Mouse (Mus musculus): ENCODE data around the gene Smim13. TPM values are rescaled to one million over a fixed set of nuclear protein-coding genes. Genes with fewer than 3 reads are reported as not detected.

The Smim13 gene
- polyA plus RNA-seq, 1 experiment from 2014 or later, result 11.9 TPM

- no peaks in the 10 kb centered on the region for H3K4me1 ChIP-seq (ENCODE audit: insufficient read depth)
- H3K27me3 ChIP-seq (ENCODE audit: insufficient read depth, low read length), result no peaks in the 10 kb centered on the region
- no peaks in the 10 kb centered on the region for H3K36me3 ChIP-seq (ENCODE audit: insufficient read depth)
- no peak overlapping the region for H3K27ac ChIP-seq (ENCODE audit: low read depth)
- no peak overlapping the region for H3K4me2 ChIP-seq
- DNase-seq, result no peak
- no peak for TF ChIP-seq CTCF (IDR thresholded peaks at IDR 0.05; ENCODE audit: low read depth)
- 79% methylated on average over 5 of the region's 5 CpGs for WGBS
- ATAC-seq (ENCODE audit: insufficient read depth), result no peak
- H3K4me3 ChIP-seq (ENCODE audit: low read depth, low read length), result no peak overlapping the region
- no peaks in the 10 kb centered on the region for H3K9me3 ChIP-seq (ENCODE audit: low read depth, low read length)
- H3K9ac ChIP-seq, result no peak overlapping the region
Observed at GRCm38 (mm10) chr13:41228060-41228459, 21.6 kb upstream of the Smim13 start.

GRCm38 (mm10) chr13:41230256-41230655, 19.4 kb upstream of the Smim13 start:
- Histone ChIP-seq H3K9me3 (ENCODE audit: low read depth, low read length) (no peaks in the 10 kb centered on the region), H3K27ac (ENCODE audit: low read depth) (no peak overlapping the region), H3K4me1 (ENCODE audit: insufficient read depth) (no peaks in the 10 kb centered on the region), H3K9ac (no peak overlapping the region), H3K27me3 (ENCODE audit: insufficient read depth, low read length) (no peaks in the 10 kb centered on the region), H3K4me2 (no peak overlapping the region), H3K4me3 (ENCODE audit: low read depth, low read length) (no peak overlapping the region), H3K36me3 (ENCODE audit: insufficient read depth) (no peaks in the 10 kb centered on the region)
- no peak for TF ChIP-seq CTCF (IDR thresholded peaks at IDR 0.05; ENCODE audit: low read depth)
- 83% methylated on average over 5 of the region's 5 CpGs for WGBS
- DNase-seq (no peak), ATAC-seq (ENCODE audit: insufficient read depth) (no peak)

- H3K27ac ChIP-seq (ENCODE audit: low read depth), result no peak overlapping the region
- TF ChIP-seq CTCF (IDR thresholded peaks at IDR 0.05; ENCODE audit: low read depth), result no peak
Observed at GRCm38 (mm10) chr13:41231389-41231983, 18.2 kb upstream of the Smim13 start.

GRCm38 (mm10) chr13:41232209-41232608, 17.4 kb upstream of the Smim13 start:
- Histone ChIP-seq H3K4me1 (ENCODE audit: insufficient read depth) (no peaks in the 10 kb centered on the region), H3K27ac (ENCODE audit: low read depth) (no peak overlapping the region), H3K4me2 (no peak overlapping the region), H3K9me3 (ENCODE audit: low read depth, low read length) (no peaks in the 10 kb centered on the region), H3K36me3 (ENCODE audit: insufficient read depth) (no peaks in the 10 kb centered on the region), H3K27me3 (ENCODE audit: insufficient read depth, low read length) (no peaks in the 10 kb centered on the region), H3K9ac (no peak overlapping the region), H3K4me3 (ENCODE audit: low read depth, low read length) (no peak overlapping the region)
- TF ChIP-seq CTCF (IDR thresholded peaks at IDR 0.05; ENCODE audit: low read depth), result no peak
- no peak for ATAC-seq (ENCODE audit: insufficient read depth)
- WGBS, result 88% methylated on average over 15 of the region's 15 CpGs
- no peak for DNase-seq

More at GRCm38 (mm10) chr13:41231389-41231983, 18.2 kb upstream of the Smim13 start:
- Histone ChIP-seq H3K36me3 (ENCODE audit: insufficient read depth) (no peaks in the 10 kb centered on the region), H3K4me3 (ENCODE audit: low read depth, low read length) (no peak overlapping the region), H3K4me2 (no peak overlapping the region), H3K9me3 (ENCODE audit: low read depth, low read length) (no peaks in the 10 kb centered on the region), H3K9ac (no peak overlapping the region), H3K4me1 (ENCODE audit: insufficient read depth) (no peaks in the 10 kb centered on the region), H3K27me3 (ENCODE audit: insufficient read depth, low read length) (no peaks in the 10 kb centered on the region)
- no peak for ATAC-seq (ENCODE audit: insufficient read depth)
- 80% methylated on average over 12 of the region's 12 CpGs for WGBS
- peak; percentile 39 for DNase-seq

- 82% methylated on average over 7 of the region's 7 CpGs for WGBS
- no peak overlapping the region for H3K4me2 ChIP-seq
- H3K27ac ChIP-seq (ENCODE audit: low read depth), result no peak overlapping the region
- no peak for DNase-seq
- no peaks in the 10 kb centered on the region for H3K9me3 ChIP-seq (ENCODE audit: low read depth, low read length)
- H3K9ac ChIP-seq, result no peak overlapping the region
- H3K4me1 ChIP-seq (ENCODE audit: insufficient read depth), result no peaks in the 10 kb centered on the region
- H3K27me3 ChIP-seq (ENCODE audit: insufficient read depth, low read length), result no peaks in the 10 kb centered on the region
- H3K36me3 ChIP-seq (ENCODE audit: insufficient read depth), result no peaks in the 10 kb centered on the region
- no peak overlapping the region for H3K4me3 ChIP-seq (ENCODE audit: low read depth, low read length)
- no peak for ATAC-seq (ENCODE audit: insufficient read depth)
- TF ChIP-seq CTCF (IDR thresholded peaks at IDR 0.05; ENCODE audit: low read depth), result no peak
Observed at GRCm38 (mm10) chr13:41233241-41233640, 16.4 kb upstream of the Smim13 start.

GRCm38 (mm10) chr13:41235181-41235580, 14.5 kb upstream of the Smim13 start:
- H3K27me3 ChIP-seq (ENCODE audit: insufficient read depth, low read length), result no peaks in the 10 kb centered on the region
- ATAC-seq (ENCODE audit: insufficient read depth) (no peak), DNase-seq (no peak)
- no peak overlapping the region for H3K9ac ChIP-seq
- TF ChIP-seq CTCF (IDR thresholded peaks at IDR 0.05; ENCODE audit: low read depth), result no peak
- no peaks in the 10 kb centered on the region for H3K36me3 ChIP-seq (ENCODE audit: insufficient read depth)
- WGBS, result 83% methylated on average over 6 of the region's 6 CpGs
- H3K9me3 ChIP-seq (ENCODE audit: low read depth, low read length), result no peaks in the 10 kb centered on the region
- H3K27ac ChIP-seq (ENCODE audit: low read depth), result no peak overlapping the region
- H3K4me2 ChIP-seq, result no peak overlapping the region
- H3K4me3 ChIP-seq (ENCODE audit: low read depth, low read length), result no peak overlapping the region
- no peaks in the 10 kb centered on the region for H3K4me1 ChIP-seq (ENCODE audit: insufficient read depth)

- Histone ChIP-seq H3K27me3 (ENCODE audit: insufficient read depth, low read length) (no peaks in the 10 kb centered on the region), H3K27ac (ENCODE audit: low read depth) (no peak overlapping the region), H3K4me2 (no peak overlapping the region), H3K4me3 (ENCODE audit: low read depth, low read length) (no peak overlapping the region), H3K36me3 (ENCODE audit: insufficient read depth) (no peaks in the 10 kb centered on the region), H3K9ac (no peak overlapping the region), H3K9me3 (ENCODE audit: low read depth, low read length) (no peaks in the 10 kb centered on the region), H3K4me1 (ENCODE audit: insufficient read depth) (no peaks in the 10 kb centered on the region)
- WGBS, result 48% methylated on average over 13 of the region's 13 CpGs
- no peak for ATAC-seq (ENCODE audit: insufficient read depth)
- no peak for TF ChIP-seq CTCF (IDR thresholded peaks at IDR 0.05; ENCODE audit: low read depth)
- DNase-seq, result no peak
Observed at GRCm38 (mm10) chr13:41235845-41236741, 13.6 kb upstream of the Smim13 start.

Data from lung, embryonic 14.5 days (tissue).